Mouse (Mus musculus): ENCODE measurements around the gene Gm13278.
"Not testable (repeated sequence)": the region's sequence is repeated elsewhere in the genome, so short reads cannot be mapped to it uniquely, and the experiment has no call there.

GRCm38 (mm10) chr4:88791250-88791649 lies at the start of gene Gm13278:
- not testable (repeated sequence) for TF ChIP-seq CTCF (IDR thresholded peaks at IDR 0.05; ENCODE audit: insufficient read depth, low read length); POLR2A (IDR thresholded peaks at IDR 0.05; ENCODE audit: borderline replicate concordance, extremely low read depth, low read depth, low read length)

Measured in lung, adult 2 months (tissue).